Mouse (Mus musculus) heart, adult 2 months (tissue): ENCODE measurements at regions not wholly inside any gene's neighbourhood (a gene's known extent, or its start where the extent isn't known, plus 50 kb on each side); places are given as distances from the start of the nearest gene placed in this dataset.

Experiments used
- CTCF ChIP-seq: fragments of 200-600 bp; IDR thresholded peaks from 2 replicates; pipeline ENCODE4 v1.8.1; 2022; ENCODE audit warnings: antibody characterized with exemption, mild to moderate bottlenecking, moderate library complexity
- POLR2A ChIP-seq: fragments of 200-500 bp; IDR thresholded peaks from 2 replicates; pipeline ENCODE4 v1.6.1; 2011; ENCODE audit warnings: mild to moderate bottlenecking, low read depth, low read length, control low read depth; ENCODE audit not compliant: insufficient read depth

GRCm38 (mm10) chr3:105307676-105308075, 144.5 kb upstream of the Kcnd3 start:
- TF ChIP-seq CTCF (no peak), POLR2A (no peak)
